Mouse (Mus musculus): ENCODE results near the gene Hacl1.
A peak's percentile ranks its signal among the peaks of the same experiment; 100 is the strongest.

The Hacl1 gene

GRCm38 (mm10) chr14:31640890-31641505, at the start of gene Hacl1, which contains the start of gene Btd:
Hacl1 (minus strand) TSS chr14:31641286.
Btd (plus strand) TSS chr14:31641028.
- DNase-seq (ENCODE audit: low spot score), result peak; percentile 95

DNA sequence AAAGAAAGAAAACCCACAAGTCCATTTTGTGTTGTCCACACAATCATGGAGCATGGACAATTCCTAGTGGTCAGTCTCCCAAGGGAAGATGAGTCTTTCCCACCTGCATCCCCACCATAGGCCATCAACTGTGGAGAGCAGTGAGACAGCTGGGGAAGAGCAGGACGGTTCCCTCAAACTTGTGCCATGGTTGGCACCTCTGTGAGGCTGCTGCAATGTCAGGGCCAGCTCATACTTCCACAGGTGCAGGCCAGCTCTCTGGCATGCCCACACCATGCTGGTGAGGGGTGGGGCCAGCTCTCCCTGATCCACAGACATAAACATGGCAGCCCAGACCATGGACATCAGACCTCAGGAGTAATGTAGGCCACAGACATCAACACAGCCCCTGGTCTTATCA, 45.1 kb upstream of the Hacl1 start:
- DNase-seq (ENCODE audit: low spot score), result no peak

GRCm38 (mm10) chr14:31685680-31686079, 44.6 kb upstream of the Hacl1 start:
- no peak for DNase-seq (ENCODE audit: low spot score)

- no peak for DNase-seq (ENCODE audit: low spot score)
Observed at GRCm38 (mm10) chr14:31684343-31685040, 43.4 kb upstream of the Hacl1 start.

- DNase-seq (ENCODE audit: low spot score), result no peak
Observed at GRCm38 (mm10) chr14:31683610-31684009, 42.5 kb upstream of the Hacl1 start.

DNA sequence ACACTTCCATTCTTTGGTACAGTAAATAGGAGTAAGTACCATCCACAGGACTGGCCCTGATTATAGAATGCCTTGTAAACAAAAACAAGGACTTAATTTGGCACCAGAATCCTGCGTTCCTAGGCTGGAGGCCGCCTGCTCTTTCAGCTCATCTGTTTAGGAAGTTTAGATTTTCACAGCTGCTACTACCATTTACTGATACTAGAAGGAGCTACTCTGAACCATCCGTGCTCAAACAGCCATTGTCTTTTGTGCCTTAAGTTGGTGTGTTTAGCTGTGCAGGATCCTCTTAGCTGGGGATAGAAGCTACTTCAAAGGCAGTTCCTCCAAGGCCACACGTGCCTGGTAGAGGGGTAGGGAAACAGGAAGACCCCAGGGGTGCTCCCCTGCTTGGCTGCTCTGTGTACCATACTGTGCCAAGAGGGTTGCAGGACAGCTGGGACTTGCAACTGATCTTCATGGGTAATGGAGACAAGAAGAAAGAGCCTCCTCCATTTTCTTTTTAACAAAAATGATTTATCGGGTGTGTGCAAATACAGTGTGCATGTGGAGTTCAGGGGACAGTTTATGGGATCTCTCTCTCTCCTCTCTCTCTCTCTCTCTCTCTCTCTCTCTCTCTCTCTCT, 41.0 kb upstream of the Hacl1 start:
- no peak for DNase-seq (ENCODE audit: low spot score)

GRCm38 (mm10) chr14:31681291-31681690, 40.2 kb upstream of the Hacl1 start:
- no peak for DNase-seq (ENCODE audit: low spot score)

- DNase-seq (ENCODE audit: low spot score), result no peak
Observed at GRCm38 (mm10) chr14:31680656-31681055, 39.6 kb upstream of the Hacl1 start.

DNA sequence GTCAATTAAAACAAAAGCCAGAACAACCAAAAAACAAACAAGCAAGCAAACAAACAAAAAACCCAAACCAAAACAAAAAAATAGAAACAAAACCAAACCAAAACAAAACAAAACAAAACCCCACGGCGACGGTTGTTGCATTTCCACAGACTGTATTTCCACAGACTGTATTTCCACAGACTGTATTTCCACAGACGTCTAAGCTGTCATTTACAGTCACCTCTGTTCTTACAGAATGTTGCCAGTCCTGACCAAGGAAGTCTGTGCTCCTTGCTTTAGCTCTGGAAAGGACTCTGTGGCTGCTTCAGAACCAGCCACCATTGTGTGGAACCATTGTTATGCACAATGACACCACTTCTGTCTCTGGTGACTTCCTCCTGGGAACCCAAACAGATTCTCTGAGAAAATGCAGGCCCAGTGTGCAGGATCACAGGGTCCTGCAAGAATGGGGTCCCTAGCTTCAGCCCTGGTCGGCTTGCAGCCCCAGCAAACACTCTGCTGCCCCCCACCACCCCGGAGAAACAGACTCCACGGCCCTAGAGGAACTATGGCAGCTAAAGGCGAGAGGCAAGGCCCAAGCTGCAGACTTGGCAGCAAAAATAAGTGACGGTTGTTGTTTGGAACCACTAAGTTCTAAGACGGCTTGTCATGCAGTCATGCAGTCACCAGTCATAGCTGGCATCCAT, 30.7 kb upstream of the Hacl1 start:
- no peak for DNase-seq (ENCODE audit: low spot score)

- DNase-seq (ENCODE audit: low spot score), result peak; percentile 64
Observed at GRCm38 (mm10) chr14:31669642-31670490, 28.8 kb upstream of the Hacl1 start.

GRCm38 (mm10) chr14:31669161-31669611, 28.1 kb upstream of the Hacl1 start:
- no peak for DNase-seq (ENCODE audit: low spot score)

DNA sequence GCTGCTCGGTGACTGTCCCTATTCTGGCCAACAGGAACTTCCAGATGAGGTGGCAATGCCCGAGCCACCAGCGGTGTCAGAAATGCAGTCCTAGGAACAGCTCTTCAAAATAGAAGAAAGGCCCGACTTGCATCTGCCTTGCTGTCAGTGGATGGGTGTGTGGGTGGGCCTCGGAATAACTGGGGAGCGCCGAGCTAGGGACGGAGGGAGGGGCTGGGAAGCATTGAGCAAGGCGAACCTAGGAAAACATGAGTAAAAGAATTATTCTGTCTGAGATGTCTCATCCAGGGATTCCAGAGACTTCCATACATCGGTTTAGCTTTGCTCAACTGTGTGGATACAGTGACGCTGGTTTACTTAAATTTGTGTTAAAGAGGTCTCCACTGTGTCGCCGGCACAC, 27.2 kb upstream of the Hacl1 start:
- DNase-seq (ENCODE audit: low spot score), result no peak

DNA sequence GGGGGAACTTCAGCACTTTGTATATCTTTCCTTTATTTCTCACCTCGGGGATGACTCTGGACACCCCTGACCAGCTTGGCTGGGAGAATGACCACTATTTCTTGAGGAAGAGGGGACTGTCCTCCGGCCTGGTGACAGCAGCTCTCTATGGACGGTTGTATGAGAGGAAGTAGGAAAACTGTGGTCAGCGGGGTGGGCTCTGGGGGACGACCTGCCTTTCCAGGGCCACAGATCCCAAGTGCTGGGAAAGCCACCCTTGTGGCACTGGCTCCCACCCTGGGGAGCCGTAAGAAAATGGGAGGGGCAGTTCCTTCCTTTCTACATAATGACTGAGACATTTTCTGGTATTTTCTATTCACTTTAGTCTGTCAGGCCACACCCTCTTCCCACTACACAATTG, 26.7 kb upstream of the Hacl1 start:
- DNase-seq (ENCODE audit: low spot score), result no peak

DNA sequence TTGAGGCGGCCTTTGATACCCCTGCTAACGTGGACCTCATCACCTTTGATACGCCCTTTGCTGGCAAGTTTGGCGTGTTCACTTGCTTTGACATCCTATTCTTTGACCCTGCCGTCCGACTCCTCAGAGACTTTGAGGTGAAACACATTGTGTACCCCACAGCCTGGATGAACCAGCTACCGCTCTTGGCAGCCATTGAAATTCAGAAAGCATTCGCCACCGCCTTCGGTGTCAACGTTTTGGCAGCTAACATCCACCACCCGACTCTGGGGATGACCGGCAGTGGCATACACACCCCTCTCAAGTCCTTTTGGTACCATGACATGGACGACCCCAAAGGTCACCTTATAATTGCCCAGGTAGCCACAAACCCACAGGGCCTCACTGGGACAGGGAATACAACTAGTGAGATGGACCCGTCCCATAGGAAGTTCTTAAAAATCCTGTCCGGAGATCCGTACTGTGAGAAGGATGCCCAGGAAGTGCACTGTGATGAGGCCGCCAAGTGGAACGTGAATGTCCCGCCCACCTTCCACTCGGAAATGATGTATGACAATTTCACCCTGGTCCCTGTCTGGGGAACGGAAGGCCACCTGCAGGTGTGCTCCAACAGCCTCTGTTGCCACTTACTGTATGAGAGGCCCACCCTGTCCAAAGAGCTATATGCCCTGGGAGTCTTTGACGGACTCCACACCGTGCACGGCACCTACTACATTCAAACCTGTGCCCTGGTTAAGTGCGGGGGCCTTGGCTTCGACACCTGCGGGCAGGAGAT, 26.0 kb upstream of the Hacl1 start:
- DNase-seq (ENCODE audit: low spot score), result no peak

GRCm38 (mm10) chr14:31665566-31665940, 24.5 kb upstream of the Hacl1 start:
- no peak for DNase-seq (ENCODE audit: low spot score)

- no peak for DNase-seq (ENCODE audit: low spot score)
Observed at GRCm38 (mm10) chr14:31664903-31665565, 23.9 kb upstream of the Hacl1 start.

- no peak for DNase-seq (ENCODE audit: low spot score)
Observed at GRCm38 (mm10) chr14:31664100-31664902, 23.2 kb upstream of the Hacl1 start.

GRCm38 (mm10) chr14:31663376-31664099, 22.5 kb upstream of the Hacl1 start:
- no peak for DNase-seq (ENCODE audit: low spot score)

Data from embryo, embryonic 10.5 days (tissue).